Mouse (Mus musculus): Measurements from ENCODE around the gene Ldlrad3.

Gene Ldlrad3

DNA sequence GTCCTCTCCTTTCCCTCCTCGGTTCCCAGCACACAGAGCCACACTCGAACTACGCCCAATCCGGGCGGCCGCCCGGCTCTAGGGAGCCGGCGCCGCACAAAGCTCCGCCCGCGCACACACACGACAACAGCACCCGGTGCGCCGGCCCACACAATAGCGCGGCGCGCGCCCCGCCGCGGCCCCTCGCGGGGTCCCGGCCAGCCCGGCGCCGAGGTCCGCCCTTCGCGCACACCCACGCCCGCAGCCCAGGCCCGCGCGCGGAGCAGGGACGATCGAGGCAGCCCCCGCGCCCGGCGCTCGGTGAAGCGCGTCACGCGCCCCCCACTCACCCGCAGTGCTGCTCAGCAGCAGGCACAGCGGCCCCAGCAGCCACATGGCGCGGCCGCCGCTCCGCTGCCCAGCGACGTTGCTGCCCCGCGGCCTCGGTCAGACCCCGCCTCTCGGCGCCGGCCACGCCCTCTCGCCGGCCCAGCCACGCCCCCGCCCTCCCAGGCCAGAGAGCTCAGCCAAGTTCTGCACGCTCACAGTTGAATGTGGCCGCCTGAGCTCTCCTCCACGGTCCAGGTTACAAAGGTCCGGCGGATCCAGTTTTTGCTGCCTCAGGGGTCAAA is at the start of gene Ldlrad3:
TSS of gene Ldlrad3 (minus strand) at position 435 of the 611 bp plus-strand sequence.
- peak; percentile 73 for DNase-seq

DNA sequence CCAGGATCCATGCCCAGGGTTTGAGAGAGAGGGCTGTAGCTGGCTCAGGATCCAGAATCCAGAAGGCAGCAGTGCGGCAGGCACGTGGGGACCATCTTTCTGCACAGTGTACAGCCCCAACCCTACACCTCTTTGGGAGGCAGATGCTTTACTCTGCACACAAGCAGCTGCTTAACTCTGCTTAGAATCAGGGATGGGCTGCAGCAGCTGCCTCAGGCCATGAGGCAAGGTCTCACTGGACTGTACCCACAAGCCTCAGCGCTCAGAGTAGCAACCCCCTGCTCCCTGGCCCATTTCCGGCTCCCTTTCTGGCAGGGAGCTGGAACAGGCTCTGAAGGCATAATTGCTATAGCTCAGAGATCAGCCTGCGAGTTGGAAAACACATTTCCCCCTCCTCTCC is 45.3 kb upstream of the Ldlrad3 start:
- peak; percentile 15 for DNase-seq

DNA sequence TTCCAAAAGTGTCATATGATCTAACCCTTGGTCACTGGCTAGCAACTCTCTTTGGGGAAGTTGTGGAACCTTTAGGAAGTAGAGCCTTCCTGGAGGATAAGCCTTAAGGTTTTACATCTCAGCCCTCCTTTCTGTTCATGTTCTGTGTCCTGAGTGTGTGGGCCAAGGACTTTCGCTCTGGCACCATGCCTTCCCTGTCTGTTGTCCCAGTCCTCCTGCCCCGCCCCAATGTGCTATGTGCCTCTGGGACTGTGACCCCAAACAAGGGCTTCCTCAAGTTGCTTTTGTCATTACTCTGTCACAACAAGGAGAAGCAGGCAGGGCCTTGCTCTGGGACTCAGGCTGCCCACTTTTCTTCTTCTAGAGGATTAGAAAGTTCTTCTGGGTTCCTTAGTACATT is 42.9 kb upstream of the Ldlrad3 start:
- DNase-seq: no peak

DNA sequence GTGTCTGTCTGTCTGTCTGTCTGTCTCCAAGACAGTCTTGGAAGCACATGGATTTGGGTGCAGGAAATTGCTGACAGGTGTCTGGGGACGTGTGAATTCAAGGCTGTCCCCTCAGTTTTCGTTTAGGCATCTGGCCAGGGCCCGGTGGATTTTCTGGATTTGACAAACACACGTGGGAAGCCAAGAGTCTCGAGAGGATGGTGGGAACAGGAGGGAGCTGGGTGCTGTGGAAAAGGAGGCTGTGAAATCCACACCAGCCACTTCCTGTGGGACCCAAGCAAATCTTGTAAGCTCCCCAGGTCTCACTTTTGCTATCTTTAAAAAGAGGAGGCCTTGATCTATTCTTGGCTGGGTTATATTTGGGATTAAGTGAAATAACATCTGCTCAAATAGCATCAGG is 42.1 kb upstream of the Ldlrad3 start:
- DNase-seq: no peak

DNA sequence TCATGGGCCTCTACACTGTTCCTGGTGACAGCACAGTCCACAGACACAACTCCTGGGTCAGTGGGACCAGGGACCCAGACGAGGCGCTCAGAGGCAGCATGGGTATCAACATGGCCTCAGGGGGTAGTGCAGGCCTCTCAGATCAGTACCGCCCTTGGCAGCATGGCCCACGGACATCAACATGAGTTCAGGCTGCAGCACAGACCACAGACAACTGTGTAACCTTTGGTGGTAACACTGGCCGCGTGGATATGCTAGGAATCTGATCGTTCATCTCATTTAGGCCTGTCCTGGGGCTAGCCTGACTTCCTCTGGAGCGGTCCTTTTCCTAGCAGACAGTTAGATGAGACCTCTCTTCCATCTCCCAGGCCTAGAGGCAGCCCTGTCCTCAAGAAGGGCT is 41.7 kb upstream of the Ldlrad3 start:
- no peak for DNase-seq

DNA sequence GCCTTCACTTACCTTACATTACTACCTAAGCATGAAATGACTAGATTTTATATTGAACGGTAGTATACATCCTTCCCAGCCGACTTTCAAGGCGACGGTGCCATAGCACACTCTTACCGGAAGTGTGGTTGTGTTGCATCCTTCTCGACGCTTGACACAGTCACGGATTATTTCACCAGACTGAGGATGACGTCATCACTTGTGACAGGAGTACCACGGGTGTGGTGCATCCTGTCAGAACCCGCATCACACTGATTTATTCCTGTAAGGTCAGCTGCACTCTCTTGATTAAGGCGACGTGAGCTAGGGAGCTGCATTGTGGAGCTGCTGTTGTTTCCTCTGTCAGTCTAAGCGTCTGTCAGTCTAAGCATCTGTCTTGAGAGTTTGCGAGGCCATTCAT is 40.1 kb upstream of the Ldlrad3 start:
- DNase-seq: no peak

DNA sequence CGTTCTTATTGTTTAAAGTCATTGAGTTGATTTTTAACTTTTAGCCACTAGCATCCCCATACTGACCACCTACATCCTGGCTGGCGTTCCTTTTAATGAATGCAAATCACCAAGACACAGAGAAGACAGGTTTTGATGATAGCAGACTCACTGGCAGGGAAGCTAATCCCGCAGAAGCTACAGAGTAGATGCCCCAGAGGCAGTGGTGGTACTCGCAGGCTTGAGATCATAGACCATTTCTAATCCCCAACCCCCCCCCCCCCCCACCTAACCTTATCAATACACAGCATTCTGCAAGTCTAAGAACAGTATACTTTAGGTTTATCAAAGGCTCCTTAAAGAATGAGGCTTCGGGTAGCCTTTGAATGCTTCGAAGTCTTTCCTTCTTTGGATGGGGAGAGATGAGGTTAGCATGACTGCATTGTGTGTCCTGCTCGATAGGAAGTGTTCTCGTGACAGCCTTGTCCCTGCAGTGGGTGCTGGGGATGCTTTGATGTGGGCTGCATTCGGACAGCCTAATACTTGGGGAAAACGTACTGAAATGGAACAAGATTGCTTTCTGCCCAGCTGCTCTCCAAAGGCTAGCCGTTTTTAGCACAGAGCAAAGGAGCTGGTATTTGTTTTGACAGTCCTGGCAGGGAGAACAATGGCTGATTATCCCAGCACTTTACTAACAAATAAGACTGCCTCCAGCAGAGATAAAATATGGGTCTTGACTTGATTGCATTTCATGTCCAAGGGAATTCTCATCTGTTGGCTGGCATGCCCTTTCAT is 37.4 kb upstream of the Ldlrad3 start:
- no peak for DNase-seq

DNA sequence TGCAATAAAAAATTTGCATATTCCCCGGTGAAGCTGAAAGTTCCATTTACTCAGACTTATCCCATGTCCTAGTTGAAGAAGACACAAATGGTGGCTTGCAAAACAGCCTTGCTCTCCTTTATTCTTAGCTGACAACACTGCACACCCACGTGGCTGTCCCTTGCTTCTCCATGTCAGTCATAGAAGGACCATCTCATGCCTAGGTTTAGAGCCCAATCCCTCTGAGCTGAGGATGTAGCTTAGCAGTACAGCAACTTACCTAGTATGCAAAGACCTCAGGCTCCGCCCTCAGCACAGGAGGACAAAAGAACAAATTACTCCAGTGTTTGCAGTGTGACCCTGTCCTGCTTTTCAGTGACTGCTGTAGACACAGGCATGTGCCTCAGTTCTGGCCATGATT is 36.6 kb upstream of the Ldlrad3 start:
- DNase-seq: no peak

DNA sequence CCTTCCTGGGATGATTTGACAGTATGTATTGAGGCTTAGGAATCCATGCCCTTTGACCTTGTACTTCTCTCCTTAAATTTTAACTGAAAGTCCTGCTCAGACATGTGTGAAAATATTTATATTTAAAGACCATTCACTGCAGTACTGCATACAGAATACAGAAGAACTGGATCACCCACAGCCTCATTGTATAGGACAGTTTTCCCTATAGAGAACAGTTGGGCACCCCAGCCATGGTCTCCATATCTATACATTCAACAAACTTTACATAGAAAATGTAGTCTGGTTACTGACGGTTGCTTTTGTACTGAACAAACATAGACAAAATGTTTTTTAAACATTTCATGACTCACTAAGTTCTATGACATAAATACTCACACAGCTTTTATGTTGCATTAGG is 30.6 kb upstream of the Ldlrad3 start:
- no peak for DNase-seq

DNA sequence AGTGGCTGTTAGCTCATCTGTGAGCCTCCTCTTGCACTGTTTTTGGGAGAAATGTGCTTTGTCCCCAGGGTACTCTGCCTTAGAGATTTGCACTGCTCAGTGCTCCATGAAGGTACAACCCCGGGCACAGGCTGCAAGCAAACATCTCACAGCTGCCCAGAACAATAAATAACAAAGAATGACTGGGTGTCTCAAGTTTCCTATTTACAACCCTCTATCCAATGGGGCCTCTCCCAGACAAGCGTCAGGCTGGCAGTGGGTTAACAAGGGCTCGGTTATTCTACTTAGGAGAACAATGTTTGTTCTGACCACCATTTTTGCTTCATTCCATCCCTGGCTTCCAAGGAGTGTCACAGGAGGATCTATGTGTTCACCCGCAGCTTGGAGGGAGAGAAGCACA is 25.9 kb upstream of the Ldlrad3 start:
- no peak for DNase-seq

DNA sequence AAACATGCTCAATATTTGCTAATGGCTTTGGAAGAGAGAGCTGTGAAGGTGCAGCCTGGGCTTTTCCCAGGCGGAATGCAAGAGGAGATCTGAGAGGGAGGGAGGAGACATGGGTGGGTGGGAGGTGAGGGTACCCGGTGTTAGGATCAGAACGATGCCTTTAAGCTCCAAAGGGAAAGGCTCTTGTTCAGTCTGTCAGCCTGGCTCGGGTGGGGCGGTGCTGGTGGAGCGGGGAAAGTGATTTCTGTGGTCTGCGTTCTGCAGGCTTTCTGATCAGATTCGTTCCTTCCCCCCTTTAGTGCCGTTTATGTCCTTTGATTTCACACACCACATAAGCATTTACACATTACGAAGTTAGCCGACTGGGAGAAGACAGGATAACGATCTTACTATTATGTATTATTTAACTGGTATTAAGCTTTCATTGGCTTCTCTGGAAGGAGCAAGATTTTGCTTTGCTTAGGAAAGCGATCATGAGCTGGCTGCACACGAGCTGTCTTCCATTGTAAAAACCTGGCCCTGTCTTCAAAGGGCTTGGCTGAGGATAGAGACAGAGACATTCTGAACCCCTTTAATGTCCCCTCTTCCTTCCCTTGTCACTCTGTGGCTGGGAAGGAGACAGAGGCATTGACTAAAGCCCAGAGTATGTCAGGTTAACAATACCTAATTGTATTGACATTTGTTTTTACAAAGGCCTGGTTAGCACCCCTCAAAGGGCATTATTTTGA is 19.7 kb upstream of the Ldlrad3 start:
- no peak for DNase-seq

DNA sequence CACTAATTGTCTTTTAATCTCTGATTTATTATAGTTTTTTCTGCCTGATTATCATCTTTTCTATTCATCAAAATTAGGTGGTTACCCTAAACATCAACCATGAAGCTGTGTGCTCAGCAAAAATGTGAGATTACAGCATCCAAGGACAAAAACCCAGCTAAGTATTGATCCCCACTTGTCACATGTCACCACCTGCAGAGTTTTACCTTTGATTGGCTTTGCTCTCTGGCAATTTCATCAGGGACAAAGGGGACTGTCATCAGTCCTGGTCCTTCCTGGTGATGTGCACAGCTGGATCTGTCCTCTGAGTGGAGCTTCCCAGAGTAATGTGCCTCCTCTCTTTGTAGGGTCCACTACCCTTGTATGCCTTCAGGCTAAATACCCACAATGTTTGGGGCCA is 17.3 kb upstream of the Ldlrad3 start:
- DNase-seq: no peak

DNA sequence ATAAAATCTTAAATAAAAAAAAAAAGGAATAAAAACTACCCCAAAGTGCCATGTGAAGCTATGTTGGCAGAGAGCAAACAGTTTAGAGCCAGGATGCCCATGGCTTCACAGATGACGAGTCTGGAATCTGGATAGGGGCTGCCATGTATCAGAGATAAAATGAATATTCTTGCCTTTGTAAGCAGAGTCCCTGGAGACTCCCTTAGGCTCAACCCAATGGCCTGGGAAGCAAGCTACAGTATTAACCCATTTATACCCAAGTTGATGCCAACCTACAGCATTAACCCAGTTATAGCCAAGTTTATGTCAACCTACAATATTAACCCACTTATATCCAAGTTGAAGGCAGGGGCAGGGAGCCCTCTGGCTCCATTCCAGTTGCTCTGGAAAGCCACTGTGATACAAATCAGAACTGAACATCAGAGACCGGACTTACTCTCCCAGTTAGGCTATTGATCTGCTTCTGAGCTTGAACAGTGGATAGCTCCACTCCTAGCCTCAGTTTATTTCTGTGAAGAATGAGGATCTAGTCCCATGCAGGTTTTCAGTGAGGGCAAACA is 16.1 kb upstream of the Ldlrad3 start:
- DNase-seq: no peak

DNA sequence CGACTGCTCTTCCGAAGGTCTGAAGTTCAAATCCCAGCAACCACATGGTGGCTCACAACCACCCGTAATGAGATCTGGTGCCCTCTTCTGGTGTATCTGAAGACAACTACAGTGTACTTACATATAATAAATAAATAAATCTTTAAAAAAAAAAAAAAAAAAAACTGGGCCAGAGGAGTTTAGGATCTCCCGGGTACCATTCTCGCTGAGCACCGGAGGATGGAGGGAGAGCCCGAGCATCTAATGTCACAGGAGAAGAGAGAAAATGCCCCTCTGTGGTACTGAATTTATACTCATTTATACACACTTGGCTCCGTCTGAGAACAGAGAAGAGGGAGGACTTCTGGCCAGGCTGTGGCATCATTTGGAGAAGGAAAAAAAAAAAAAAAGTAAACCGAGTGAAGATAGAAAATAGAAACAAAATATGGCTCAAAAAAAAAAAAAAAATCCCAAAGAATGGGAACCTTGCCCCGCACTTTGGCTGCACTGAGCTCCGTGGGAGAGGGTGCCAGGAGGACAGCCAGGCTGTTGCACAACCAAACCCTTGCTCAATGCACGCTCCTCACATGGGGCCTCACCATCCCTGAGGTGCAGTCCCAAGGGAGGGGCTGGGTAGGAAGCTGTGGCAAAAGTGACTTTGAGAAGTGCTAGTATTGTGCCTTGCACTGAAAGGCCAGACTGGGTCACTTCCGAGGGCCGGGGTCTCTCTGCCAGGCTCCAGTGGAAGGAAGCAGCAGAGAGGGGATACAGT is 15.2 kb upstream of the Ldlrad3 start:
- no peak for DNase-seq

DNA sequence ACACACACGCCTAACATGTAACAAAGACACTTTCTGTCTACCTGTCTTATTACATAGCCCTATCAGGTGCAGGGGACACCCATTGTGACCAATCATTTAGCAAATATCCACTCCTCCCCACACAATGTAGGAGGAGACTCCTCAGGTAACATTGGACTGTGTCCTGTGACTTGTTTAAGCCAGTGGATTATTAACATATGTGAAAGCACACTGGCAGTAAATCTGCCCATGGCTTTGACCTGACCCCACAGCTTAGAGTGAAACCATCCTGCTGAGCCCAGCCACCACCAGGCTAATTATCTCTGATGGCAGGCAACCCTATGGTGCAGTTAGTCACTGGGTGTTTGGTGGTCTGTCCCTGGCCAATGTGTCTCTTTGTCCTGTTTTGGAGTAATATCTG is 11.1 kb upstream of the Ldlrad3 start:
- no peak for DNase-seq

DNA sequence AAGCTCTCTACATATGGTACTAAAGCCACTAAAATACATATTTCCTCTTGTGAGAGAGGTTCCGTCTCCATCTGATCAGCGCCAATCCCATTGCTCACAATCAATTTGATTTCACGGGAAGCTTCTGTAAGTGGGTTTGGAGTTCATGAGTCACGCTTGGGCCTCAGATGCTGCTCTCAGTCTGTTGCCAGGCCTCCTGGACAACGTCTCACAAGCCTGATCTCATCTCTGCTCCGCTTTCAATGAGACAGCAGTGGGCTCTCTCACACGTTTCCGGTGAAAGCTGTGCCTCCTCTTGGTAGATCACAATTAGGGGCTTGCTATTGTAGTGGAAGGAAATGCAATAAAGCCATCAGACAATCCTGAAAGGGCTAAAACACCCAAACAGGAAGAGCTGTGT is 10.5 kb upstream of the Ldlrad3 start:
- DNase-seq: no peak

DNA sequence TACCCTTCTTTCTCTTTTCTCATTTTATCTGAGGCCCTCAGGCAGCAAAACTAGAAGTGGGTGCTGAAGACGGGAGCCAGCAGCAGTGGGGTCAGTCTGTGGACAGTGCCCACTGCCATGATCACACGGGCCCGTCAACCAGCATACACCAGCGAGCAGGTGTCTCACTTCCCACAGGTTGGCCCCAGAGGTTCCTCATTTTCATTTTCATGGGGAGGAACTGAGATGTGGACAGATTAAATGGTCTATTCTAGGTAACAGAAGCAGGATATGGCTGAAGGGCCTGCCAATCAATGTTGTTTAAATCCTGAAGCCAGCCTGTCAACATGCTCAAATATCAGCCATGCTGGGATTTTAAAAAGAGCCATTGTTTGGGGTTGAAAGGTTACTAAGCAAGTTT is 9.3 kb upstream of the Ldlrad3 start:
- DNase-seq: no peak

DNA sequence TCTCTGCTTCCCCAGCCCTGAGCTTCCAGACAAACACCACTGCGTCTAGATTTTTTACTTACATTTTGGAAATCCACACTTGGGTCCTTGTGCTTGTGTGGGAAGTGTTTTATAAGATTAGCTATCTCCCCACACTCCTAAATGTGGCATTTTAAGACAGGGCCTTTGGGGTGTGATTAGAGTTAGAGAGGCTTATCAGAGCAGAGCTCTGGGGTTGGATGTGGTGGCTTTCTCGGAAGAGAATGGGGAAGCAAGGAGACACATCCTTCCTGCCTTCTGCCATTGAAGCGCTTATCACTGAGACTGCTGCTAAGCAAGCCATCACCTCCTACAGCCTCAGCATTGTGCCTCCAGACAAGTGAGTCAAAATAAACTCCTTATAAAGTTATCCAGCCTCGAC is 8.1 kb upstream of the Ldlrad3 start:
- no peak for DNase-seq

DNA sequence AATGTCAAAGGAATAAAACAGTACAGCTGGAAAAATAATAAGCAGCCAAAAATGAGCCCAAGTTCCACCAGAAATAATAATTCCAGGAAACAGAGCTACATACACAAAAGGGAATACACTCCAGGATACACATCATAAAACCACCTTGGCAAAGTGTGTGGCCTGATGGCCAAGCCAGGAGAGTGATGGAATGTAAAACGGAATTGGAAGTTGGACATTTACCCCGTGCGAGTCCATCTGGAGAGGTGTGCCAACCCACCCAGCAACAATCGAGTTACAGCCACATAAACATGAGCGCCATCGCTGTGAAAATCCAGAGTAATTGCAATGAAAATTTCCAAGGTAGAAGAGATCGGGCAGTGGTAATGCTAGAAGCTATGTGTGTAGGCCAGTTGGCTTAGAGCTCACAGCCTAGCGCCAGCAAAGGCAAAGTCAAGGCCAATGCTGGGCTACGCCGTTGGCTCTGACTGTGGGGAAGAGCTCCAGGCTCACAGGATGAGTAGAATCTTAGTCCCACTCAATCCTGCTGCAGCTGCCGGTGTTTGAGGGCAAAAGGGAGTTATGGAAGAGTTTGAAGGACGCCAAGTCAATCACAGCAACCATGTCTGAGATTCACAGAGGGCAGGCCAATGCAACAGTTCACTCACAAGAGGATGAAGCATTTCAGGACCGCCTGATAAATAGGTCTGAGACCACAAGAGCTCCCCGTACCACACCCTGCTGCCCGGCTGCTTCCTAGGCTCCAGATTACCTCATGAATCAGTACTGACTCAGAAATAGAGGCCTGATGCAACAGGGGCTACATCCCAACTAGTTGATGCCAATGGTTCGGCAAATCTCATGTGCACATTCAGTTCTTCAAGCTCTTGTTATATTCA is 7.0 kb upstream of the Ldlrad3 start:
- no peak for DNase-seq

DNA sequence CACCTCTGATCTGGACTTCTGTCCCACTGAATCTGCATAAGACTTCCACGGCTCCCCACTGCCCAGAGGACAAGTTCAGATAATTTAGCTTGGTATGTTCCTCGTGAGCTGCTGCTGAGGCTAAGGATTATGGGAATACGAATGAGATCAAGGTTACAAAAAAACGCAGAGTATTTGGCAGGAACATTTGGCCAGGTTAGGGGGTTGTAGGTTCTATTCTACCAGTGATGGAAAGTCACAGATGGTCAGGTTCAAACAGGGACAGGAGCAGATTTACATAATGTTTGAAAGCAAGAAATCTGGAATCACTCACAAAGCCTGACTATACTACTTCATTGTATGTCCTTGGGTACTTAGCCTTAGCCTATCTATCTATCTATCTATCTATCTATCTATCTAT is 5.6 kb upstream of the Ldlrad3 start:
- no peak for DNase-seq

DNA sequence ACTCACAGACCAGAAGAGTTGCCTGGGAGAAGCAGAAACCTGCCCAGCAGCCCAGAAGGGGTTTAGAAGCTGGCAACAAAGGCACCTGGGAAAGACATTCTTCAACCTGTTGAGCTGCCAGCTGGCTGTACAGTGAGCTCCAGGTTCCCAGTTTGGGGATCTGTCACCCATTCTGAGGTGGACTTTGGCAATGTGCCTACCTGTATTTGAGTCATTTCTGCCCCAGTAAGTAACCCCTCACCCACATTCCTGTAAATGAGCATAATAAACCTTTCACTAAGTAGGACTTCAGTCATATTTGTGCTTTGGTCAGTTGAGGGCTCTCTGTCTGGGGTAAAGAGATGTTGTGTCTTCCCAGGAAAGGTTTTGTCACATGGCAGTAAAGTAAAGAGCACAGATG is 4.8 kb upstream of the Ldlrad3 start:
- DNase-seq: no peak
